Mouse (Mus musculus) limb, embryonic 15.5 days (tissue): ENCODE results near the gene Cdkn2c. TPM values are rescaled to one million over a fixed set of nuclear protein-coding genes. Genes with fewer than 3 reads are reported as not detected.

Experiments used
- polyA plus RNA-seq: library from polyadenylated mRNA; unstranded; fragments of >200 nt; fragmentation: Nextera tagmentation; extraction: Ambion mirVana; gene quantifications from 2 replicates; pipeline ENCODE4 v1.2.1, GENCODE M21; 2015

The Cdkn2c gene
- polyA plus RNA-seq, 1 experiment from 2014 or later = 13.6 TPM

Other genes starting within 250 kb of the Cdkn2c start
- 40.0 and 47.4 TPM in 2 replicates for gene Rnf11, start 182.5 kb downstream of the Cdkn2c start, polyA plus RNA-seq
- not detected in 2 replicates for gene 4930522H14Rik, start 135.9 kb downstream of the Cdkn2c start, polyA plus RNA-seq
- 17.1 and 23.0 TPM in 2 replicates for gene Faf1, start 9.4 kb upstream of the Cdkn2c start, polyA plus RNA-seq